Mouse (Mus musculus) small intestine, adult 2 months (tissue): ENCODE data around the gene Dnajc13.

Experiments
- CTCF ChIP-seq: fragments of 200-500 bp; IDR thresholded peaks from 2 replicates; pipeline ENCODE4 v1.5.1; 2012; ENCODE audit warnings: low read depth, mild to moderate bottlenecking, control low read depth, inconsistent platforms, low read length, moderate library complexity, mixed read lengths; ENCODE audit not compliant: insufficient replicate concordance, insufficient read length; ENCODE audit errors: extremely low read depth
- POLR2A ChIP-seq: fragments of 200-500 bp; IDR thresholded peaks from 2 replicates; pipeline ENCODE4 v1.6.1; 2012; ENCODE audit warnings: low read depth, mild to moderate bottlenecking, control low read depth, inconsistent platforms, low read length, moderate library complexity

- TF ChIP-seq CTCF (no peak), POLR2A (no peak)
These were observed 41.6 kb upstream of the Dnajc13 start for GRCm38 (mm10) chr9:104304376-104304775.
